Mouse (Mus musculus): ENCODE data around the gene Pdk3.

GRCm38 (mm10) chrX:93760770-93761169, 71.2 kb downstream of the Pdk3 start:
- TF ChIP-seq CTCF (conservative IDR thresholded peaks at IDR 0.05; ENCODE audit: insufficient read depth, insufficient read length, low read depth, low read length) (no peak), POLR2A (IDR thresholded peaks at IDR 0.05; ENCODE audit: low read depth, low read length) (no peak)
